Mouse (Mus musculus) intestine, postnatal 0 days (tissue): ENCODE results near the gene Endou. TPM values are rescaled to one million over a fixed set of nuclear protein-coding genes. Genes with fewer than 3 reads are reported as not detected.
A peak's percentile ranks its signal among the peaks of the same experiment; 100 is the strongest.

Experiments
- ATAC-seq: fragments of 200-750 bp; cut with Nextera tagmentation; 2 replicates; pipeline ENCODE4 v1.8.0; 2017; ENCODE audit warnings: mild to moderate bottlenecking, moderate TSS enrichment, moderate library complexity
- H3K27ac ChIP-seq: fragments of 300-500 bp; sonication (generic); 2 replicates; pipeline ENCODE4 v1.5.1; 2014; ENCODE audit warnings: mild to moderate bottlenecking, low read depth, low read length, moderate library complexity
- H3K27me3 ChIP-seq: fragments of 300-500 bp; sonication (generic); replicated peaks from 2 replicates; pipeline ENCODE4 v1.6.1; 2014; ENCODE audit warnings: low read length, mixed read lengths; ENCODE audit not compliant: control insufficient read depth, insufficient read depth
- H3K36me3 ChIP-seq: fragments of 300-500 bp; sonication (generic); 2 replicates; pipeline ENCODE4 v1.6.1; 2014; ENCODE audit warnings: mild to moderate bottlenecking, moderate library complexity; ENCODE audit not compliant: control insufficient read depth, insufficient read depth
- H3K4me1 ChIP-seq: fragments of 300-500 bp; sonication (generic); replicated peaks from 2 replicates; pipeline ENCODE4 v1.6.1; 2014; ENCODE audit warnings: antibody characterized with exemption, low read length, mixed read lengths; ENCODE audit not compliant: control insufficient read depth, insufficient read depth
- H3K4me2 ChIP-seq: fragments of 300-500 bp; sonication (generic); replicated peaks from 2 replicates; pipeline ENCODE4 v1.6.1; 2014; ENCODE audit warnings: low read depth, mild to moderate bottlenecking, moderate library complexity
- H3K4me3 ChIP-seq: fragments of 300-500 bp; sonication (generic); 2 replicates; pipeline ENCODE4 v1.5.1; 2014; ENCODE audit warnings: low read depth, low read length
- H3K9ac ChIP-seq: fragments of 300-500 bp; sonication (generic); 2 replicates; pipeline ENCODE4 v1.6.1; 2014; ENCODE audit warnings: mild to moderate bottlenecking, low read depth, low read length
- H3K9me3 ChIP-seq: fragments of 300-500 bp; sonication (generic); 2 replicates; pipeline ENCODE4 v1.6.1; 2016; ENCODE audit warnings: mixed run types; ENCODE audit not compliant: control insufficient read depth
- CTCF ChIP-seq: sonication (generic); IDR thresholded peaks from 2 replicates; pipeline ENCODE4 v1.5.1; 2016; ENCODE audit warnings: low read depth, mild to moderate bottlenecking, control low read depth, antibody characterized with exemption, moderate library complexity
- whole genome bisulfite sequencing: fragments of 180-500 bp; shearing (Covaris S2); extraction: QIAGEN DNeasy Blood & Tissue Kit; methylation state at CpG from one replicate; pipeline ENCODE4 v1.1.7; 2014; 5-methylcytosine and 5-hydroxymethylcytosine counted together
- polyA plus RNA-seq: library from polyadenylated mRNA; unstranded; fragments of >200 nt; fragmentation: Nextera tagmentation; extraction: Ambion mirVana; gene quantifications from 2 replicates; pipeline ENCODE4 v1.2.1, GENCODE M21; 2015

Endou gene
- polyA plus RNA-seq = 0.40 and 0.42 TPM in 2 replicates

GRCm38 (mm10) chr15:97731111-97731510 is at the start of gene Endou:
Gene Endou (minus strand): TSS chr15:97731339.
- 87% methylated on average over 8 of the region's 8 CpGs for WGBS

GRCm38 (mm10) chr15:97780611-97781031 is 49.5 kb upstream of the Endou start:
- H3K27ac ChIP-seq = no peak overlapping the region
- no peak for ATAC-seq
- no peaks in the 10 kb centered on the region for H3K4me1 ChIP-seq

More at GRCm38 (mm10) chr15:97731111-97731510, at the start of gene Endou:
- Histone ChIP-seq H3K4me2 (no peak within 1 kb of the TSS), H3K27ac (no peak within 1 kb of the TSS), H3K36me3 (no peaks in the 10 kb centered on the region), H3K4me1 (no peaks in the 10 kb centered on the region), H3K9ac (no peak within 1 kb of the TSS), H3K4me3 (no peak within 1 kb of the TSS), H3K9me3 (no peaks in the 10 kb centered on the region), H3K27me3 (no peaks in the 10 kb centered on the region)
- TF ChIP-seq CTCF = no peak
- ATAC-seq = no peak

GRCm38 (mm10) chr15:97779576-97779975 is 48.4 kb upstream of the Endou start:
- no peak overlapping the region for H3K9ac ChIP-seq
- TF ChIP-seq CTCF = no peak
- ATAC-seq = no peak
- H3K27me3 ChIP-seq = peaks cover 6% of the 10 kb centered on the region; the same call in 1 of the 2 replicates
- no peaks in the 10 kb centered on the region for H3K4me1 ChIP-seq
- H3K9me3 ChIP-seq = no peaks in the 10 kb centered on the region
- H3K4me3 ChIP-seq = no peak overlapping the region
- H3K4me2 ChIP-seq = no peak overlapping the region
- no peaks in the 10 kb centered on the region for H3K36me3 ChIP-seq
- 85% methylated on average over 1 of the region's 1 CpGs for WGBS
- H3K27ac ChIP-seq = no peak overlapping the region

More at GRCm38 (mm10) chr15:97780611-97781031, 49.5 kb upstream of the Endou start:
- no peak for TF ChIP-seq CTCF
- WGBS = 68% methylated on average over 12 of the region's 12 CpGs
- H3K4me2 ChIP-seq = no peak overlapping the region
- H3K36me3 ChIP-seq = no peaks in the 10 kb centered on the region
- no peak overlapping the region for H3K4me3 ChIP-seq
- no peak overlapping the region for H3K9ac ChIP-seq
- H3K9me3 ChIP-seq = no peaks in the 10 kb centered on the region
- H3K27me3 ChIP-seq = peaks cover 6% of the 10 kb centered on the region; the same call in 1 of the 2 replicates

- WGBS = 76% methylated on average over 8 of the region's 8 CpGs
- H3K27ac ChIP-seq = no peak within 1 kb of the TSS
- ATAC-seq = no peak
Observed at GRCm38 (mm10) chr15:97778311-97779098, 47.4 kb upstream of the Endou start, which contains the start of gene Slc48a1. Gene Slc48a1 (plus strand): TSS chr15:97778520.

GRCm38 (mm10) chr15:97776919-97777318 is 45.8 kb upstream of the Endou start:
- no peak overlapping the region for H3K4me3 ChIP-seq
- H3K9me3 ChIP-seq = no peaks in the 10 kb centered on the region
- H3K27ac ChIP-seq = no peak overlapping the region
- no peak for ATAC-seq
- H3K36me3 ChIP-seq = no peaks in the 10 kb centered on the region
- peaks cover 6% of the 10 kb centered on the region; the same call in 1 of the 2 replicates for H3K27me3 ChIP-seq
- no peak overlapping the region for H3K4me2 ChIP-seq
- TF ChIP-seq CTCF = no peak
- 79% methylated on average over 6 of the region's 6 CpGs for WGBS
- H3K9ac ChIP-seq = no peak overlapping the region
- no peaks in the 10 kb centered on the region for H3K4me1 ChIP-seq

More at GRCm38 (mm10) chr15:97778311-97779098, 47.4 kb upstream of the Endou start, which contains the start of gene Slc48a1:
- Histone ChIP-seq H3K36me3 (no peaks in the 10 kb centered on the region), H3K9ac (no peak within 1 kb of the TSS), H3K9me3 (no peaks in the 10 kb centered on the region), H3K27me3 (peaks cover 6% of the 10 kb centered on the region; the same call in 1 of the 2 replicates), H3K4me1 (no peaks in the 10 kb centered on the region), H3K4me2 (no peak within 1 kb of the TSS), H3K4me3 (no peak within 1 kb of the TSS)
- TF ChIP-seq CTCF = no peak

GRCm38 (mm10) chr15:97776514-97776913 is 45.4 kb upstream of the Endou start:
- peak; percentile 31; the same call in 1 of the 2 replicates for ATAC-seq
- H3K4me3 ChIP-seq = no peak overlapping the region
- peak; percentile 90 for TF ChIP-seq CTCF
- H3K9me3 ChIP-seq = no peaks in the 10 kb centered on the region
- H3K27me3 ChIP-seq = peaks cover 2% of the 10 kb centered on the region; the same call in 1 of the 2 replicates
- H3K4me2 ChIP-seq = no peak overlapping the region
- no peaks in the 10 kb centered on the region for H3K36me3 ChIP-seq
- 7% methylated on average over 8 of the region's 8 CpGs for WGBS
- no peak overlapping the region for H3K9ac ChIP-seq
- H3K27ac ChIP-seq = no peak overlapping the region
- no peaks in the 10 kb centered on the region for H3K4me1 ChIP-seq
